Mouse (Mus musculus): ENCODE results near the gene Ubr2.

Gene Ubr2

DNA sequence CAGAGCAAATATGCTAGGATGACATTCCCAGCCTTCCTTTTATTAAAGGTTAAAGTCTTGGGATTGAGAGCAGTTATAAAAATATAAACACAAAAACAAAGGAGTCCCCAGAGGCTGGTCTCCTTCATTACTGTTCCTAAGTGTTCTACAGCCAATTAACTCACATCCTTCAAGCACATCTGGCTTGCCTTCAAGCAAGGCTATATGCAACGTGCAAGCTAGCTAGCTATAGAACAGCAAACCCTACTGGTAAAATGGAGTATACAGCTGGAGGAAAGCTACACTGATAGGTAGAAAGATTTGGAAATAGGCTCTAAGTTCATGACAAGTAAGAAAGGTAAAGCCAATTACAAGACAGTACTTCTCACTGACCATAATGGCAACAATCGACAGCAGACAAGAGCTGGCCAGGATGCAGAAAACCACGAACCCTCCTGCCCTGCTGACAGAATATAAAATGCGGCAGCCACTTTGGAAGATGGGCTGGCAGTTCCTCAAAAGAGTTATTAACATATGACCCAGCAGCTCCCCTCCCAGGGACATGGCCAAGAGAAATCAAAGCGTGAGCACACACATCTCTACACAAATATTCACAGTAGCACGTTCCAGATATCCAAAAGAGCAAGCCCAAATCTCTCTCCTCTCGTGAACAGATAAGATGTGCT, 4.5 kb downstream of the Ubr2 start:
- in situ Hi-C loops (cut with MboI, MseI): no loop called here

DNA sequence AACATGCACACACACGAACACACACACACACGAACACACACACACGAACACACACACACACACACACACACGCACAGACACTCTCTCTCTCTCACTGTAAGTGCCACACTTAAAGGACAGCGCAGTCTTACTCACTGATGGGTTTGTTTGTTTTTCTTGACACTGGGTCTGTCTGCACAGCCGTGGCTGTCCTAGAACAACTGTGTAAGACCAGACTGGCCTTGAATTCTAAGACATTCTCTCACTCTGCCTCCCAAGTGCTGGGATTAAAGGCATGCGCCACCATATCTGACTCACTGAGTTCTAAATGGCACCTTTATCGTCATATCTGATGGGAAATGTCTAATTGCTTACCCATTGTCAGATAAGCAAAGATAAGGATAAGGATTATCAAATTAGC, 7.1 kb downstream of the Ubr2 start:
- in situ Hi-C loops (cut with MboI, MseI): no loop called here

DNA sequence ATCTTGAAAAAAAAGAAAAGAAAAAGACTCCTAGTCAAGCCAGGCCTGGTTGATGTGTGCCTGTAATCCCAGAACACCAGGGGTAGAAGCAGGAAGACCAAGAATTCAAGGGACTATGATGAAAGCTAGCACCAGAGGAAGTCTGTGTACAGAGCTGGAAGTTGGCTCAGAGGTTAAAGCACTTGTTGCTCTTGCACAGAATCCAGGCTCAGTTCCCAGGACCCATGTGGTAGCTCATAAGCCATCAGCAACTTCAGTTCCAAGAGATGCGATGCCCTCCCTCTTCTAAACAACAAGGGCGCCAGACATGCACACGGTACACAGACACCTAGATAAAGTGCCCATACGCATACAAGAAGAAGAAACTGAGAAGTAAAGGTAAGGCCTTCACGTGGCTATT, 8.0 kb downstream of the Ubr2 start:
- in situ Hi-C loops (cut with MboI, MseI): no loop called here

DNA sequence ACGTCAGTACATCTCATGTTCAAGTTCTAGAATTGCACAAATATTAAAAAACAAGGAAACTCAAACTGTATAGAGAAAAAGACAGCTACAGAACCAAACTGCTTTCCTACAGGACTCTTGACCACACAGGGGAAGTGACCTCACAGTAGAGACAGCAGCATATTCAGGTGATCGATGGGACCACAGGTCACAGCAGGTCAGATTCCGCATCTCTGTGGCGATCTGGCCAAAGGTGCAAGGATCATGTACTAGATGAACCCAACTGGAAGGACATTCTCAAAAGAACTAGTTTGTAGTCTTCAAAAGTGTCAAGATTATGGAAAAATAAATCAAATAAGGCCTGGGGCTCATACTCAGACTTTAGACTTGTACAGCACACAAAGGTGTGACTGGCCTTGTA, 11.5 kb downstream of the Ubr2 start:
- in situ Hi-C loops (cut with MboI, MseI): no loop called here

DNA sequence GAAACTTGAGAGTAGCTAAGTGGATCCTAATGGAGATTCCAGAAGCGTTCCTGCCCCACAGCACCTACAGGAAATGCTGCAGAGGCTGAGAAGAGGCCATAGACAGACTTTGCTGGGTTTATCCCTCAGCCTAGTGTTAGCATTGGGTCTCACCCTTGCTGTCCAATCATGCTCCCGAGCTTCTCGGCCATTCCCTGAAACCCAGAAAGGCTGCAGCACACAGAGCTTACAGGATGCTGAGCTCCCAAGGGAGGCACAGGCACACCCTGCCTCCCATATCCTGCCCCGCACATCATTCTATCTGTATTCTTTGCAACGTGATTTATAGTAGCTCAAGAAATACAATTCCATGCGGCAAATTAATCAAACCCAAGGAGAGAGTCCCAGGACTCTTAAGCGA, 13.9 kb downstream of the Ubr2 start:
- in situ Hi-C loops (cut with MboI, MseI): no loop called here

DNA sequence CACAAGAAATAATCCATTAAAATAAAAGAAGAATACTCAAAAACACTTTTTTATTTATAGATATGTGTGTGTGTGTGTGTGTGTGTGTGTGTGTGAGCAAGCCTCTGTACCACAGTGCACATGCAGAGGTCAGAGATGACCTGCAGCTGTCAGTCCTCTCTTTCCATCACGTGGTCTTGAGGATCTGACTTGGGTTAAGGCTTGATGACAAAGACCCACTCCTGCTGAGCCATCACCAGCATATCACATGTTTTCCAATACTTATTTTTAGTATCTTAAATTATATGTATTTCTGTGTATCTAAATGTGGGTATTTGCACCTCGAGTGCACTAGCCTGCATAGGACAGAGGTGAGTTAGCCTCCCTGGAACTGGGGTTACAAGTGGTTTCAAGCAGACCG, 14.7 kb downstream of the Ubr2 start:
- in situ Hi-C loops (cut with MboI, MseI): no loop called here

DNA sequence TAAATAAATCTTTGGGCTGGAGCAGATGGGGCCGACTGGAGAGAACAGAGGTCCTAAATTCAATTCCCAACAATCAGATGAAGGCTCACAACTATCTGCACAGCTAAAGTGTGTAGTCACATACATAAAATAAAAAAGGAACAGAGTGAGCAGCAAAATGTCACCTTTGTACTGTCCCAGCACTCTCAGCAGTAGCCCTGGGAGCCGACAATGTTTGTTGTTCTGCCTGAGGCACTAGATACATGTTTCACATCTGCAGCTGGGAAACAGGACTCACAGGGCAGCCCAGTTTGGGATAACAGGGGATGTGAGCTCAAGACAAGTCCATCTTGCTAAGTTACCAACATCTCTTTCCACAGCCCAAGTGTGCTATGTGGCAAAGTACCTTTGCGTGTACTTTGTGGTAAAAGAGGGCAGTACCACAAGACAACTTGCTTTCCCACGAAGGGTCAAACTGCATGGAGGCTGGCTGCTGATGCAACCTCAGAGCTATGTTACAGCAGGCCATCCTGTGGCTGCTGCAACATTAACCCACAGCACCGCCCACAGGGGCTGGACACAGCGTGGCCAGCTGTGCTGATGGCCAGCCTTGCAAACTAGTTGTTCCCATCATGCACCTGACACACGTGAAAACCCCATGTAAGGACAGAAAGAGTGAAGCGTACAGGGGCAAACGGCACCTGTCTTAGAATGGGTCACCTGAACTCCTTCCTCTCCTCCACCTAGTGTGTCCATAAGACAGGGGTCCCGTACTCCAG, 15.5 kb downstream of the Ubr2 start:
- in situ Hi-C loops (cut with MboI, MseI): no loop called here

DNA sequence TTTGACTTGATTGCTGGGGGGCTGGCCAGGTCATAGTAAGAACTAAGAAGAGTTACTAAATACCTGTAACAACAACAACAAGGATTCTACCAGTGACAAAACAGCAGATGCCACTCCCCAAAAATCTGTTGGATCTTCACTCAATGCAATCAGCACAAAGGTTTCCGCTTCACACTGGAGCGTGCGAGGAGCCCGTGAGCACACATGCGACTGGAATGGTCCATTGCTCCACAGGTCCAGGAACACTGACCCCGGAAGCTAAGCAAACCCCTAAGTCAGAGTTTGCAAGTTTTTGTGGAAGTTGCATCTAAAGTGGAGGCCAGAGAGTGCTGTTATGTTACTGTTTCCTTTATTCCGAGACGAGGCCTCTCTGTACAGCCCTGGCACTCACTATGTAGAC, 16.7 kb downstream of the Ubr2 start:
- in situ Hi-C loops (cut with MboI, MseI): no loop called here

DNA sequence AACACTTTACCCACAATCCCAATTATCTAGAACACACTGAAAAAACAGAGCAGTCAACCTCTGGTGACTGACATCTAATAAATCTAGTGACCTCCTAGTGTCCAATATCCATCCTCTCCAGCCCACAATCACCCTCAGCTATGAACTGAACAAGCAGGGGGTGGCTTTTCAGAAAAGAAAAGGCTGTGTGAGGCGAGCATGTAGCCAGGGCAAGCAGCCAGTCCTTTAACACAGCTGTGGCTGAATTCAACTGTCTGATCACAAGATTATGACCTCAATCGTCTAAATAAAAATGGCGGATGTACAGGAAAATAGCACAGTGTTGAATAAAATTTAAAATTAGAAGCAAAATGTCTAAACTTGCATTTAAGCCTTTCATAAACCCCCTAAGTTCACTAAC, 22.7 kb downstream of the Ubr2 start:
- in situ Hi-C loops (cut with MboI, MseI): no loop called here

DNA sequence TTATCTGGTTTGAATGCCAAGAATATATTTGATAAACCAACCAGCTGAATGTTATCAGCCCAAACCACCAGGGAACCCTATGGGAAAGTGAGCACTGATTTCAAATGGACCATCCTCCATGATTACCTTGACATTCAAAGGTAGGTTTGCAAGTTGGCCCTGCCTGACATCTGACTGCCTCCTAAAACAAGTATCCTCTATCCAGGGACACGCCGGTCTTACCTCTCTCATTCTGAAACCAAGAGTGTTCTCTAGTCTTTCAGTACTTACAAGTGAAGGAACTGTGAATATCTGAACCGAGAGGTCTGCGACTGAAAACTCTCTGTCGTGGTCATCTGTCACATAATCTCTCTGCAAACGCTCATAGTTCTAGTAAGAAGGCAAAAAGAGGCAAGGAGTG, 30.3 kb downstream of the Ubr2 start:
- in situ Hi-C loops (cut with MboI, MseI): no loop called here

DNA sequence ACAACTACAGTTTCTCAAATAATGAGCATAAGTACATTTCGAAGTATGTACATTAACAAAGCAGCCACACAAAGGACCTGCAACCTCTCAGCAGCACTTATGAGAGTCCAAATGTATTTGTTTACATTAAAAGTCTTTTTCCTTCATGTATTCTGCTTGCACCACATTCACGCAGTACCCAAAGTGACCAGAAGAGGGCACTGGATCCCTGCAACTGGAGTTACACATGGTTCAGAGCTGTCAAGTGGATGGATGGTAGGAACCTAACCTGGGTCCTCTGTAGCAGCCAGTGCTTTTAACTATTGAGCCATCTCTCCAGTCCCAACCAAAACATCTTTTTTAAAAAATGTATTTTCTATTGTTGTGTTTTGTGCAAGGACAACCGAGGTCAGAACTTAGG, 35.2 kb downstream of the Ubr2 start:
- in situ Hi-C loops (cut with MboI, MseI): no loop called here

DNA sequence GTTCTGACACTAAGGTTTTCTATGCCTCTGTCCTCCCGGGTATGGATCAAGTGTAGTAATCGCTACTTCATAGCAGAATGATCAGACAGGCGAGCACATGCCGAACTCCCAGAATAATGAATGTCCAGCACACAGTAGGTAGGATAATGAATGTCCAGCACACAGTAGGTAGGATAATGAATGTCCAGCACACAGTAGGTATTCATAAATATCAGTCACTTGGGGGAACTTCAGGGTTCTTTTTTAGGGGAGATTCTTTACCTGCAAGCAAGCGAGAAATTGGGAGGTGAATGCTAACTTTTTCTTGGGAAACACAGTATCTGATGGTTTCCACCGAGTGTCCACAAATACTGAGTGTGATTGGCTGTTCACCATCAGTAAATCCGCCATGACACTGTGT, 37.8 kb downstream of the Ubr2 start:
- in situ Hi-C loops (cut with MboI, MseI): loop anchor here (5.0 kb wide), 1 partner anchor 65 kb away; no protein-coding TSS in a partner anchor

DNA sequence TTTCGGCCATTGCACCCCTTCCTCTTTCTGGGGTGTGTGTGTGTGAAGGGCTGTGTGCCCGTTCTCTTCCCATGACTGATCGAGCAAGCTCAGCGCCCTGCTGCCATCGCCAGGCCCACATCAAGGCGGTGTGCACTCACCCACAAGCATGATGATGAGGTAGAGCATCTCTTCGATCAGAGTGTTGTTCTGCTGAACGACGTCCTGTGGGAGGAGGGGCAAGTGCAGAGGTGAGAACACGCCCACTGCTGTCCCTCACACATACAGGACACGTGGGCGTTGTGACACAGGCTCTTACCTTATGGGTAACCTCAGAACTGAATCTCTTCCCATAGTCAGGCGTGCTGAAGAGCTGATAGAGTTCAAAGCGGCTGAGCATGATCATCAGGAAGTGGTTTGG, 43.5 kb downstream of the Ubr2 start:
- in situ Hi-C loops (cut with MboI, MseI): no loop called here

DNA sequence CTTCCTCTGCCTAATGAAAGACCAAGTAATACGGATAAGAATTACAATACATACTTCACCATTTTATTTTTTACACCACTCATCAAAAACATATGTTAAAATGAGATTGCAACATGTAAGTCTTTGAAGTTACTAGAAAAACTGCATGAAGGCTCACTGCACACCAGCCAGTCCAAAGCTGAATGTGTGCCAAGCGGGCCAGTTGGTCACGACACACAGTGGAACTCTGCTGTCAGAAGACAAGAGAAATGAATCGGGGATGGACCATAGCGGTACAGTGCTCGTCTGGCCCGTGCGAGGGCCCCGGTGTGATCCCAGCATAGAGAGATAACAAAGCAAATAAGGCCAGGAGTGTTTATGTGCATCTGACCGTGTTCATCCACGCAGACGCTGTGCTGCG, 47.2 kb downstream of the Ubr2 start:
- in situ Hi-C loops (cut with MboI, MseI): no loop called here

DNA sequence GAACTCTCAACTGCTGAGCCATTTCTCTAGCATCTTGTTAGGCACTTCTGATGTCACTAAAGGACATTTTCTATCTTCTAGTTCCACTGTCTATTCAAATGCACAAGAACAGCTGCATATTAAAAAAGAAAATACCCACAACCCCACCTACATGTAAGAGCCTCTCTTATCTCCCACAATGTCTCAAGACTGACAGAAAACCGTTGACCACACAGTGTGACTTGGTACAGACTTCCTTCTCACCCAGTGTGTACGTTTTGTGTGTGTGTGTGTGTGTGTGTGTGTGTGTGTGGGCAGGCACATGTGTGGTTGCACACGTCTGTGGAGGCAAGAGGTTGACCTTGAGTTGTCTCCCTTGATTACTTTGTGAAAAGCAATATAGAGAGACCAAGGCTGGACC, 48.2 kb downstream of the Ubr2 start:
- in situ Hi-C loops (cut with MboI, MseI): no loop called here

DNA sequence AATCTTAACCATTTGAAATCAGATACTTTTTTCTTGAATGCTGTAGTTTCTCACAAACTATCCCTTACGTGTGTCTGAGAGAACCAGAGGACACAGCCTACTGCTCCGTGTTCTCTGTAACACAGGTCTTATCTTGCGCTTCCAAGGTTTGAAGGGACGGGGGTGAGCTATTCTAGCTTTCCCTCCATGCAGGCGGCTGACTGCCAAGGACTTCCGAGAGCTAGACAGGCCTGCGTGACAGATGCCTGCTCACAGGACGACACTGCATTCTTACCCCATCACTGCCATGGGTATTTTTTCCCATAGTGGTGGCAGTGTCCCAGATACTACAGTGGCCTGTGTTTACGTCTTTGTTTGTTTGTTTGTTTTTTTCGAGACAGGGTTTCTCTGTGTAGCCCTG, 50.1 kb downstream of the Ubr2 start:
- in situ Hi-C loops (cut with MboI, MseI): no loop called here

DNA sequence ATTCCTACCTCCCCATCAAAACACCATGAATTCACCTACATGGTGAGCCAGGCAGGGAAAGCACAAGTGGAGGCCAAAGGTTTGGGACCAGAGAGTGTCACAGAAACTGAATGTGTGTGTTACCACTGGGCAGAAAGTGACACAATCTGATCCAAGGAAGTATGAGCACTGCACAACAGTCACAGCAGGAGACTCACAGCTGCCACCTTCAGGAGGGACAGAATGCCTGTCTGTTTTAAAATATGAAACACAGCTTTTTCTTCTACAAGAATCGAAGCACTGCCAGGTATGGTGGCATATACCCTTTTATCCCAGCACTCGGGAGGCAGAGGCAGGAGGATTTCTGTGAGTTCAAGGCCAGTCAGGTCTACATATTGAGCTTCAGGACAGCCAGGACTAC, 52.3 kb downstream of the Ubr2 start:
- in situ Hi-C loops (cut with MboI, MseI): loop anchor here (10.0 kb wide), 1 partner anchor 743 kb away; no protein-coding TSS in a partner anchor

DNA sequence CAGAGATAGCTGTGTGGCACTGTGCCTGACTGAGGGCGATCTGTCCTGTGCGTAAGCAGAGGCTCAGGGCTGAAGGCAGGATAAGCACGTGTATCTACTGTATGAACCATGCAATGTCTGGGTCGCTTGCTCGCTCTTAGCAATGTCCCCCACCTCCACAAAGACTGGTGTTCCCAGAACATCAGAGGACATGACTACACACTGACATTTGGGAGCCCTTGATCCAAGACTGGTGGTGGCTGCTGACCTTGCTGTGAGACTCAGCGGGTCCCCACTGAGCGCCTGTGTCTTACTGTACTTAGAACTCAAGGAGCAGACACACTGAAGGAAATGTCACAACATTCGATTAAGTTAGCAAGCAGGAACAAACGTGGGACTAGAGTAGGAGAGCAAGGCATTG, 64.1 kb downstream of the Ubr2 start:
- in situ Hi-C loops (cut with MboI, MseI): no loop called here

DNA sequence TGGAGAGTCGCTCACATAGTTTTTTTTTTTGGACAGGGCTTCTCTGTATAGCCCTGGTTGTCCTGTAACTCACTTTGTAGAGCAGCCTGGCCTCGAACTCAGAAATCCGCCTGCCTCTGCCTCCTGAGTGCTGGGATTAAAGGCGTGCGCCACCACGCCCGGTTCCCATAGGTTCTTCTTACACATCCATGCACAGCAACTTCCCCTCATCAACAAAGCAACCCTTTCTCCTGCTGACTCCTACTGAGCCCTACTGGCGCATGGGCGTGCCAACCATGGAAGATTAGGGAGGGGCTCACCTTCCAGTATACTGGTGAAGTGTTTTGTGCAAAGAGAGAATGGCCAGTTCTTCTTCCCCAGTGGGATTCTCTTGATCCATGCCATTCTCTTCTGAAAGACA, 67.9 kb downstream of the Ubr2 start:
- in situ Hi-C loops (cut with MboI, MseI): no loop called here

DNA sequence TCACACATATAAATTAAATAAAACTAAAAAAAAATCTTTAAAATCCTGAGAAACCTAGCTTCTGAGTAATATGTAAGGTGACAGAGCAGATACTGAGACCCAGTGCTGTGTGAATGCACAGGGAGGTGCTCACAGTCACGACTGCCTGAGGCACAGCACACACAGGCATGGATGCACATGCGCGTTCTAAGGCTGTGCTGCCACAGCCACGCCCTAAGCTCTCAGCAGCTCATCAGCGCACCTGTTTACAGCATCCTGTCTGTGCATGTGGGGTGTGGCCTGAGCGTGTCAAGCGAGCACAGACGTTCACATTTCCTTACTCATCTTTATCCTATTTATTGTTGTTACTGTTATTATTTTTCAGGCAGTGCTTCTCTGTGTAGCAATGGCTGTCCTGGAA, 69.9 kb downstream of the Ubr2 start:
- in situ Hi-C loops (cut with MboI, MseI): no loop called here

DNA sequence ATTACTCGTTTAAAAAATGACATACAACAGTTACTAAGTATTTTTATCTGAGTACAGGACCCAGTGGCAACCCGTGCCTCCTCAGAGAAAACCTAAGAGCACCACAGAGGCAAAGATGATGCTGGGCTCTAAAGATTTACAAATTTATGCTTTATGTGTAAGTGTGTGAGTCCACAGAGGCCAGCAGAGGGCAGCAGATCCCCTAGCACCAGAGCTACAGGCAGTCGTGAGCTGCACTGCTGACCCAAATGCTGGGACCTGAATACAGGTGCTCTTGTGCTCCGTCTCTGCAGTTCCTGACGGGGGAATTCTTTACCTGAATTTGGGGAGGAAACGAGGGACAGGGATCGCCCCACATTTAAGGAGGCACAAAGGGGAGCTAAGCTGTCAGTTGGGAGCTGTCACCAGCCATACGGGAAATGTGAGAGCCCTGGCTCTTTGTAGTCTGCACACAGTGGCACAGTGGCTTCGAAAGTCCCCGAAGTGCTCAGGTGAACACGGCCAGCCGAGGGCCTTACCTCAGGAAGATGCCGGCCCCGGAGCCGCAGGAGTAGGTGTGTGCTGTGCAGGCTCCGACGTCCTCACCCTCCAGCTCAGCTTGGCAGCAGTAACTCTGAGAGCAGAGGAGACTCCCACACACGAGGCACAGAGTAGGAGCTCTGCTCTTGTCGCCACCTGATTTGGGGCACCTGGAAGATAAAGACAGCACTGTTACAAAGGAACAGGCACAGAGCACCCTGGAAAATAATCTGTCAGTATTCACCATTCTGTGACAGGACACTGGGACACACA, 76.6 kb downstream of the Ubr2 start:
- in situ Hi-C loops (cut with MboI, MseI): no loop called here

DNA sequence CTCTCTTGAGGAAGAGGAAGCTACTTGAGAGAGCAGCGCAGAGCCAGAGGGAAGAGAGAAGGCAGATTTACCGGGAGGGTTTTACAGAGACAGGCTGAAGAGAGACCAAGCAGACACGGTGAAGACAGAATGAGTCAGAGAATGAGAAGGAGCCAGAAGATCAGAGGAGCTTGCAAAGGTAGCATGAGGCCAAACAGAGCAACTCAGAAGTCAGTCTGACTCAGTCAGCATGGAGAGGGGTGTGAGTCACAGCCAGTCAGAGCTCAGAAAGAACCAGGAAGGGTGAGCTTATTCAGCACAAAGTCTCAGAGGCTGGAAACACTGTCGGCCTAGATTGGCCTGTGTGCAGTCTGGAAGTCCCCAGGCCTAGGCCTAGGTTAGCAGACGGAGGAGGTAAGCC, 77.4 kb downstream of the Ubr2 start:
- in situ Hi-C loops (cut with MboI, MseI): no loop called here

DNA sequence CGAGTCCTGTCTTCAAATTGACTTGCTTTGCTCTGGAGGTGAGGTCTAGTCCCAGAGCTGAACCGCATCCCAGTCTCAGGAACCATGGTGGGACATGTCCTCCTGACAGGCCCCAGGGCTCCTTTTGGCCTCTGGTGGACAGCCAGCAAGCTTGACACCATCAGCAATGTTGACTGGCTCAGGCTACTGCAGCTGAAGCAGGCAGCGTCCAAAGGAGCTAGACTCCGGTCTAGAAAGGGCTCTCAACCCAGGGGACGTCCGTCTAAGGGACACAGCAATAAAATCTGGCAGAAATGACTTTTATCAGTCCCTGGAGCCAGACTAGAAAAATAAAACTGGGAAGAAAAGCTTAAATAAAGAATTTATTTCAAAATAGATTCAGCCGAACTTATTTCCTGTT, 80.5 kb downstream of the Ubr2 start:
- in situ Hi-C loops (cut with MboI, MseI): no loop called here

Measured in T-helper 1 cell (primary cell).